Mouse (Mus musculus): ENCODE results near the gene Gbgt1.
"Not testable (repeated sequence)": the region's sequence is repeated elsewhere in the genome, so short reads cannot be mapped to it uniquely, and the experiment has no call there.

DNA sequence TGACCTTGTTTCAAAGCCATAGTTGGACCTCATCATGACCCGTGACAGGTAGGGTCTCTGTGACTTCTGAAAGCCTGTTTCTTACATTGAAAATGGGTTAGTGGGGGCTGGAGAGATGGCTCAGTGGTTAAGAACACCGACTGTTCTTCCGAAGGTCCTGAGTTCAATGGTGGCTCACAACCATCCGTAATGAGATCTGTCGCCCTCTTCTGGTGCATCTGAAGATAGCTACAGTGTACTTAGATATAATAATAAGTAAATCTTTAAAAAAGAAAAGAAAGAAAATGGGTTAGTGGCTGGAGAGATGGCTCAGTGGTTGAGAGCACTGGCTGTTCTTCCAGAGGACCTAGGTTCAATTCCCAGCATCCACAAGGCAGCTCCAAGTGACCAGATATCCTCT, 14.9 kb downstream of the Gbgt1 start:
- 0 out of 2 replicates have a peak, but pooled peaks have one; percentile 2 for TF ChIP-seq CTCF (IDR thresholded peaks at IDR 0.05; ENCODE audit: low read depth)
- TF ChIP-seq EP300 (IDR thresholded peaks at IDR 0.05; ENCODE audit: low read depth): not testable (repeated sequence)

All from heart, postnatal 0 days (tissue).